Mouse (Mus musculus): ENCODE measurements around the gene Bloc1s5. TPM values are rescaled to one million over a fixed set of nuclear protein-coding genes. Genes with fewer than 3 reads are reported as not detected.

Bloc1s5 gene
- polyA plus RNA-seq, 1 experiment from 2014 or later = 12.5 TPM

GRCm38 (mm10) chr13:38659524-38660136 is 24.7 kb upstream of the Bloc1s5 start:
- H3K9me3 ChIP-seq (ENCODE audit: control insufficient read depth, low read length) = no peaks in the 10 kb centered on the region
- H3K36me3 ChIP-seq (ENCODE audit: control insufficient read depth, insufficient read depth, low read length) = peaks cover 2% of the 10 kb centered on the region; the same call in 1 of the 2 replicates
- no peak overlapping the region for H3K4me2 ChIP-seq (replicated peaks; ENCODE audit: low read depth)
- DNase-seq (ENCODE audit: low spot score) (no peak), ATAC-seq (ENCODE audit: low FRiP score, low TSS enrichment) (no peak)
- H3K4me3 ChIP-seq (ENCODE audit: low read depth, low read length) = no peak overlapping the region
- no peak for TF ChIP-seq CTCF (IDR thresholded peaks at IDR 0.05; ENCODE audit: low read depth)
- TF ChIP-seq EP300 (optimal IDR thresholded peaks at IDR 0.05) = no peak
- no peaks in the 10 kb centered on the region for H3K27me3 ChIP-seq (ENCODE audit: control insufficient read depth, insufficient read depth, low read length)
- no peak overlapping the region for H3K9ac ChIP-seq (ENCODE audit: low read length)
- H3K27ac ChIP-seq (replicated peaks) = no peak overlapping the region
- WGBS = 91% methylated on average over 11 of the region's 12 CpGs
- peaks cover 4% of the 10 kb centered on the region; the same call in 1 of the 2 replicates for H3K4me1 ChIP-seq (replicated peaks; ENCODE audit: control insufficient read depth, insufficient read depth)

DNA sequence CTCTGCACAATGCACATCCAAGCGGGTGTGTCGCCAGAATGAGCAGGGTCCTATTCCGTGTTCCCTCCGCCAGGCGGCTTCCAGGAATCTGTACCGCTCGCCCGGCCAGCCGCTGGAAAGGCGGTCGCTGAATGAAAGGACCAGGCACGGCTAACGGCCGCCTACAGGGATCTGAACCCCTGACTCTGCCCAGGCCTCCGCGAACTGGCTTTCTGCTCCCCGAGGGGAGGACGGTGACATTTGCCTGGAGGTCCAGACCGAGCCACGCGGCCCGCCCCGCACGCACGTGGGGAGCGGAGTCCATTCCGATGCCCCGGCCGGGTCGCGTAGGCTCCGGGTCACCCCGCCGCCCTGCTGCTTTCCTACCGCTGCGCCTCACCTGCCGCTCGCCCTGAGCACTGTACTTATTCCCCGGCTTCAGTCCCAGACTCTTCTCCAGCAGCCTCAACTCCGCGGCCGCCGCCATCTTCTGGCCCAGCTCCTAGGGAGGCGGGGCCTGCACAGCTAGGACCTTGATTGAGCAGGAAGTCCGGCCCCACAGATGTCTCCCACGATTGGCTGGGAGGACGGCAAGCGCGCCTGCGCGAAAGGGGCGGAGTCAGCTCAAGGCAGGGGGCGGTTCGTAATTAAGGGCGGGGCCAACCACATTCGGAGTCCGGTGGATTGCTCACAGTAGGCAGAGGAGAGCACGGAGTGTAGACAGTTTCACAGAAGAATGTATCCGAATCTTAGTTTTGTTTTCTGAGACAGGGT is 23.8 kb upstream of the Bloc1s5 start, which contains the start of gene Eef1e1:
Gene Eef1e1 (minus strand): TSS at position 531 of the 753 bp plus-strand sequence.
- Histone ChIP-seq H3K4me3 (ENCODE audit: low read depth, low read length) (peak within 1 kb of the TSS; percentile 91), H3K4me1 (replicated peaks; ENCODE audit: control insufficient read depth, insufficient read depth) (peaks cover 4% of the 10 kb centered on the region; the same call in 1 of the 2 replicates), H3K27me3 (ENCODE audit: control insufficient read depth, insufficient read depth, low read length) (no peaks in the 10 kb centered on the region), H3K4me2 (replicated peaks; ENCODE audit: low read depth) (peak within 1 kb of the TSS; percentile 62), H3K36me3 (ENCODE audit: control insufficient read depth, insufficient read depth, low read length) (peaks cover 2% of the 10 kb centered on the region; the same call in 1 of the 2 replicates), H3K9me3 (ENCODE audit: control insufficient read depth, low read length) (no peaks in the 10 kb centered on the region), H3K9ac (ENCODE audit: low read length) (peak within 1 kb of the TSS; percentile 79), H3K27ac (replicated peaks) (peak within 1 kb of the TSS; percentile 82)
- TF ChIP-seq EP300 (optimal IDR thresholded peaks at IDR 0.05) (no peak), CTCF (IDR thresholded peaks at IDR 0.05; ENCODE audit: low read depth) (peak; percentile 79)
- ATAC-seq (ENCODE audit: low FRiP score, low TSS enrichment) (peak; percentile 99), DNase-seq (ENCODE audit: low spot score) (peak; percentile 96)
- under 1% methylated on average over 58 of the region's 59 CpGs for WGBS

GRCm38 (mm10) chr13:38657865-38658264 is 23.0 kb upstream of the Bloc1s5 start:
- 32% methylated on average over 4 of the region's 4 CpGs for WGBS
- Histone ChIP-seq H3K4me2 (replicated peaks; ENCODE audit: low read depth) (peak overlapping the region; percentile 62), H3K27me3 (ENCODE audit: control insufficient read depth, insufficient read depth, low read length) (no peaks in the 10 kb centered on the region), H3K4me3 (ENCODE audit: low read depth, low read length) (peak overlapping the region; percentile 91), H3K36me3 (ENCODE audit: control insufficient read depth, insufficient read depth, low read length) (peaks cover 2% of the 10 kb centered on the region; the same call in 1 of the 2 replicates), H3K4me1 (replicated peaks; ENCODE audit: control insufficient read depth, insufficient read depth) (peaks cover 4% of the 10 kb centered on the region; the same call in 1 of the 2 replicates), H3K9ac (ENCODE audit: low read length) (peak overlapping the region; percentile 79), H3K9me3 (ENCODE audit: control insufficient read depth, low read length) (no peaks in the 10 kb centered on the region), H3K27ac (replicated peaks) (no peak overlapping the region)
- ATAC-seq (ENCODE audit: low FRiP score, low TSS enrichment) (no peak), DNase-seq (ENCODE audit: low spot score) (no peak)
- TF ChIP-seq EP300 (optimal IDR thresholded peaks at IDR 0.05) (no peak), CTCF (IDR thresholded peaks at IDR 0.05; ENCODE audit: low read depth) (no peak)

- Histone ChIP-seq H3K36me3 (ENCODE audit: control insufficient read depth, insufficient read depth, low read length) (peaks cover 5% of the 10 kb centered on the region; the same call in 1 of the 2 replicates), H3K4me3 (ENCODE audit: low read depth, low read length) (no peak overlapping the region), H3K9me3 (ENCODE audit: control insufficient read depth, low read length) (no peaks in the 10 kb centered on the region), H3K4me2 (replicated peaks; ENCODE audit: low read depth) (no peak overlapping the region), H3K4me1 (replicated peaks; ENCODE audit: control insufficient read depth, insufficient read depth) (no peaks in the 10 kb centered on the region), H3K9ac (ENCODE audit: low read length) (no peak overlapping the region), H3K27me3 (ENCODE audit: control insufficient read depth, insufficient read depth, low read length) (no peaks in the 10 kb centered on the region), H3K27ac (replicated peaks) (no peak overlapping the region)
- no peak for ATAC-seq (ENCODE audit: low FRiP score, low TSS enrichment)
- 78% methylated on average over 4 of the region's 4 CpGs for whole genome bisulfite sequencing
- TF ChIP-seq EP300 (optimal IDR thresholded peaks at IDR 0.05) (no peak), CTCF (IDR thresholded peaks at IDR 0.05; ENCODE audit: low read depth) (no peak)
- no peak for DNase-seq (ENCODE audit: low spot score)
Observed at GRCm38 (mm10) chr13:38650292-38650691, 15.4 kb upstream of the Bloc1s5 start.

DNA sequence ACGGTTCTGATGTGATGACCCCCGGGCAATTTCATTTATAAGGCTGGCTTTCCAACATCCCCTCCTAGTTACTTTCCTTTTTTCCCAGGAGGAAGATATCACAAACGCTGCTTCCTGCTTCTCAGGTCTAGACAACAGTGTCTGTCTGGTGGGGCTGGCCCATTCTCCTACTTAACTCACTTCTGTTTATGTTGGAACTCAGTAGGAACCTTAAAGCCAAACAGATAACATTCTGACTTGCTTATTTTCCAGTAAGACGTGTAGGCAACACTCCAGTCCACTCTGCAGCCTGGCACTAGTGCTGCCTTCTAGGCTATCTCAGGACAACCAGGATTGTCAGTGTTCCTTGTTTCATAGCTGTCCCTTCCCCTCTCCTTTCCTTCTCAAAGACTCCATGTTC is 14.2 kb upstream of the Bloc1s5 start:
- no peak overlapping the region for H3K4me3 ChIP-seq (ENCODE audit: low read depth, low read length)
- DNase-seq (ENCODE audit: low spot score) (no peak), ATAC-seq (ENCODE audit: low FRiP score, low TSS enrichment) (no peak)
- 63% methylated on average over 4 of the region's 4 CpGs for WGBS
- TF ChIP-seq EP300 (optimal IDR thresholded peaks at IDR 0.05) (no peak), CTCF (IDR thresholded peaks at IDR 0.05; ENCODE audit: low read depth) (no peak)
- no peaks in the 10 kb centered on the region for H3K9me3 ChIP-seq (ENCODE audit: control insufficient read depth, low read length)
- no peaks in the 10 kb centered on the region for H3K27me3 ChIP-seq (ENCODE audit: control insufficient read depth, insufficient read depth, low read length)
- H3K27ac ChIP-seq (replicated peaks) = no peak overlapping the region
- H3K4me1 ChIP-seq (replicated peaks; ENCODE audit: control insufficient read depth, insufficient read depth) = no peaks in the 10 kb centered on the region
- H3K36me3 ChIP-seq (ENCODE audit: control insufficient read depth, insufficient read depth, low read length) = peaks cover 7% of the 10 kb centered on the region; the same call in 1 of the 2 replicates
- no peak overlapping the region for H3K4me2 ChIP-seq (replicated peaks; ENCODE audit: low read depth)
- no peak overlapping the region for H3K9ac ChIP-seq (ENCODE audit: low read length)

Data from stomach, postnatal 0 days (tissue).